Mouse (Mus musculus) heart, adult 2 months (tissue): ENCODE results near the gene Prpf6.

ENCODE experiments used
- CTCF ChIP-seq: fragments of 200-600 bp; IDR thresholded peaks from 2 replicates; pipeline ENCODE4 v1.8.1; 2022; ENCODE audit warnings: antibody characterized with exemption, mild to moderate bottlenecking, moderate library complexity
- POLR2A ChIP-seq: fragments of 200-500 bp; IDR thresholded peaks from 2 replicates; pipeline ENCODE4 v1.6.1; 2011; ENCODE audit warnings: mild to moderate bottlenecking, low read depth, low read length, control low read depth; ENCODE audit not compliant: insufficient read depth

DNA sequence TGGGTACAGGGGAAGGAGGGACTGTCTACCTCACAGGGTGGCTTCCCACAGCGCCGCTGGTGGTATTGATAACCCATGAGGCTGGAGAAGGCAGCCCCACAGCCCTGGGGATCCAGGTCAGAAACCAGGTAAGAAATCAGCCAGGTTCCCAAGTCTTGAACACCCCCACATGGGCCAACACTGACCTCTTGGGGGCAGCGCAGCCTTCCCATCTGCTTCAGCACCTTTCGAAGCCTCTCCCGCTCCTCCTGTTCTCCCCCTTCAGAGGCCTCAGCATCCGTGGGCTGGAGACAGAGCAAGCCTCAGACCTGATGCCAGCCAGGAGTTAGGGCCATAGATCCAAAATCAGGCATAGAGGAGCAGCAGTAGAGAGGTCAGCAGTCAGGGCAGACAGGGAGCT is 3.9 kb upstream of the Prpf6 start:
- TF ChIP-seq POLR2A (no peak), CTCF (0 out of 2 replicates have a peak, but pooled peaks have one; percentile 3)
